Mouse (Mus musculus) heart, adult 2 months (tissue): Measurements from ENCODE around the gene Capn1. TPM values are rescaled to one million over a fixed set of nuclear protein-coding genes. Genes with fewer than 3 reads are reported as not detected.

Experiments used
- DNase-seq, 2 experiments: peaks; one replicate each; pipeline ENCODE4 v3.0.0; 2021
- H3K27ac ChIP-seq: fragments of 200-600 bp; 2 replicates; pipeline ENCODE4 v1.8.1; 2022
- H3K27me3 ChIP-seq: fragments of 200-500 bp; 2 replicates; pipeline ENCODE4 v1.6.1; 2012; ENCODE audit warnings: mild to moderate bottlenecking, low read length, inconsistent platforms, mixed read lengths; ENCODE audit not compliant: control insufficient read depth, insufficient read depth
- H3K36me3 ChIP-seq: fragments of 200-500 bp; 2 replicates; pipeline ENCODE4 v1.6.1; 2012; ENCODE audit warnings: low read length, inconsistent platforms; ENCODE audit not compliant: control insufficient read depth, insufficient read depth
- H3K4me1 ChIP-seq: fragments of 200-500 bp; 2 replicates; pipeline ENCODE4 v1.6.1; 2011; ENCODE audit warnings: low read length; ENCODE audit not compliant: control insufficient read depth, insufficient read depth
- H3K4me3 ChIP-seq: fragments of 200-600 bp; 2 replicates; pipeline ENCODE4 v1.8.1; 2022
- H3K79me2 ChIP-seq: fragments of 200-500 bp; replicated peaks from 2 replicates; pipeline ENCODE4 v1.6.1; 2012; ENCODE audit warnings: mild to moderate bottlenecking, inconsistent platforms, low read length, moderate library complexity, mixed read lengths; ENCODE audit not compliant: control insufficient read depth, insufficient read depth
- H3K9ac ChIP-seq: fragments of 200-500 bp; 2 replicates; pipeline ENCODE4 v1.6.1; 2012; ENCODE audit warnings: low read depth, mild to moderate bottlenecking, control low read depth, inconsistent platforms, low read length, mixed read lengths
- CTCF ChIP-seq: fragments of 200-600 bp; IDR thresholded peaks from 2 replicates; pipeline ENCODE4 v1.8.1; 2022; ENCODE audit warnings: antibody characterized with exemption, mild to moderate bottlenecking, moderate library complexity
- EP300 ChIP-seq: fragments of 200-500 bp; IDR thresholded peaks from 2 replicates; pipeline ENCODE4 v1.6.1; 2011; ENCODE audit warnings: low read depth, low read length, control low read depth; ENCODE audit not compliant: insufficient read depth
- POLR2A ChIP-seq: fragments of 200-500 bp; IDR thresholded peaks from 2 replicates; pipeline ENCODE4 v1.6.1; 2011; ENCODE audit warnings: mild to moderate bottlenecking, low read depth, low read length, control low read depth; ENCODE audit not compliant: insufficient read depth
- WGBS: fragments of 180-500 bp; shearing (Covaris S2); methylation state at CpG from one replicate; pipeline ENCODE4 v1.1.7; 2018; 5-methylcytosine and 5-hydroxymethylcytosine counted together
- intact Hi-C: fragments of 180-260 bp; cut with DNase I; formaldehyde crosslinking; loops from one replicate; pipeline ENCODE4 v1.15.1; 2025
- polyA plus RNA-seq: library from polyadenylated mRNA; depleted of rRNA; stranded (reverse); fragments of >200 nt; gene quantifications from 2 replicates; pipeline ENCODE4 v1.2.3, GENCODE M21; 2012
- total RNA-seq, 2 experiments: library from RNA; stranded (reverse); gene quantifications; 2 replicates each; pipeline ENCODE4 v1.2.3; 2021

Gene Capn1
- total and polyA plus RNA-seq, 3 experiments: 21.5 to 26.8 (median 26.4) TPM

DNA sequence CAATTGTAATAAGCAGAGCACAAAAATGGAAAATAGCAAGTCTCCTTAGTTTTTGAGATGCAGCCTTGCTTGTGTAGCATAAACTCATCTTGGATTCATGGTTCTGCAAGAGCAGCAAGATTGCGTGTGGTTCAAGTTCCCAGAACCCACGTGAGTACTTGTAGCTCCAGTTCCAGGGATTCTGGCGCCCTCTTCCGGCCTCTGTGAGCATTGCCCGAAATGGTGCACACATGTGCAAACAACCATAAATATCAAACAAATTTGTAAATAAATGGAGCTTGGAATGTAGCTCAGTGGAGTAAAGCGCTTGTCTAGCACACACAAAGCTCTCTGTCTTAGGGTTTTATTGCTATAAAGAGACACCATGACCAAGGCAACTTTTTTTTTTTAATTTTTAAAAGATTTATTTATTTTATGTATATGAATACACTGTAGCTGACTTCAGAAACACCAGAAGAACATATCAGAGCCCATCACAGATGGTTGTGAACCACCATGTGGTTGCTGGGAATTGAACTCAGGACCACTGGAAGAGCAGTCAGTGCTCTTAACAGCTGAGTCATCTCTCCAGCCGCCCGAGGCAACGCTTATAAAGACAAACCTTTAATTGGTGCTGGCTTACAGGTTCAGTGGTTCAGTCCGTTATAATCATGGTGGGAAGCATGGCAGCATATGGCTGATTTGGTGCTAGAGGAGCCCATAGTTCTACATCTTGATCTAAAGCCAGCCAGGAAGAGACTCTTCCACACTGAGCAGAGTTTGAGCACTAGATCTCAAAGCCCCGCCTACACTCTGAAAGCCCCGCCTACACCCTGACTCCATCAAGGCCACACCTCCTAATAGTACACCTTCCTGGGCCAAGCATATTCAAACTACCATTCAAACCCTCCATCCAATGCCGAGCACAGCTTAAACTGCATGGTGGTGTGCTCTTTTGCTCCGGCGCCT is 2.7 kb upstream of the Capn1 start:
- no peak overlapping the region for H3K9ac ChIP-seq
- DNase-seq: peak; percentile 82 to 88
- intact Hi-C loops: loop anchor here (1.0 to 2.0 kb wide), 2 partner anchors 53 to 232 kb away; no protein-coding TSS in a partner anchor
- 32% methylated on average over 15 of the region's 15 CpGs for WGBS
- H3K79me2 ChIP-seq: no peaks in the 10 kb centered on the region
- no peak overlapping the region for H3K4me3 ChIP-seq
- peaks cover 3% of the 10 kb centered on the region; the same call in 1 of the 2 replicates for H3K27me3 ChIP-seq
- H3K36me3 ChIP-seq: no peaks in the 10 kb centered on the region
- no peak overlapping the region for H3K27ac ChIP-seq
- TF ChIP-seq POLR2A (no peak), CTCF (peak; percentile 97), EP300 (peak; percentile 85)
- peaks cover 4% of the 10 kb centered on the region for H3K4me1 ChIP-seq

DNA sequence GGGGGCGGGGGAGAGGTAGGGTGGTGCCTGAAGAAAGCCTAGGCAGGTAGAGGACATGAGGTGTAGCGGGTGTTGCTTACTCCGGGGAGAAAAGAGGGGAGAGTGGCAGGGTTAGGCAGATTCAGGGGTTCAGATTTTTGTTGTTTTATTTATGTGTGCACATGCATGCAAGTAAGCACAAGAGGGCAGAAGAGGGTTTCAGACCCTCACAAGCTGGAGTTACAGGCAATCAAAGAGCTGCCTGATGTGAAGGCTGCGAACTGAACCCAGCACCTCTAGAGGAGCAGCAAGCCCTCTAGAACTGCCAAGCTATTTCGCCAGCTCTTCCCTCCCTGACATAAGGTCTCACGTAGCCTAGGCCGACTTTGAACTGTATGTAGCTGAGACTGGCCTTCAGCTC is 835 bp upstream of the Capn1 start:
- Histone ChIP-seq H3K36me3 (no peaks in the 10 kb centered on the region), H3K27me3 (no peaks in the 10 kb centered on the region), H3K27ac (no peak overlapping the region), H3K9ac (no peak overlapping the region), H3K79me2 (no peaks in the 10 kb centered on the region), H3K4me1 (peaks cover 4% of the 10 kb centered on the region), H3K4me3 (no peak overlapping the region)
- intact Hi-C loops: loop anchor here (2.0 kb wide), 1 partner anchor 26 kb away; no protein-coding TSS in a partner anchor
- DNase-seq: no peak
- no peak for TF ChIP-seq EP300
- TF ChIP-seq CTCF: peak; percentile 40
- WGBS: 70% methylated on average over 7 of the region's 7 CpGs

DNA sequence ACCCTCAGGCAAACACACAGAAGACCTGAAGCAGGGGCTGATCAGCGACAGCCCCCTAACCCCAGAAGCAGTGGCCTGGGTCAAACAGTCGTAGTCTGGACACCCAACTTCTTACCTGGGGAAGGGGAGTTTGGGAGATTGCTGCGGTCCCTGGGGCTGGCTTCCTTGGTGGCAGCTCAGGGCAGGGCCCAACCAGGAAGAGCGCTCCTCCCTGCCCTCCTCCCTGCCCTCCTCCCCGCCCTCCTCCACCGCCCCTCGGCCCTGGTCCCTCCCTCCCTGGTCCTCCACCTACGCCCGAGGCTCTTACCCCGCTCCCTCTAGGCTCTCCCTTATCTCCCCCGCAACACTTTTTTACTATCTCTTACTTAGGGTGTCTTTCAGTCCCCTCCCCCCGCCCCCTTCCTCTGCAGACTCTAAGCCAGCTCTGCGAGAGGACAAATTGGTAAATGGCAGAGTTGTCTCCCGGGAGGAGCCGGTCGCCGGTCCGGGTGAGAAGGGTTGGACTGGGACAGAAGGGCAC is 646 bp downstream of the Capn1 start:
- Histone ChIP-seq H3K4me1 (peaks cover 4% of the 10 kb centered on the region), H3K27me3 (no peaks in the 10 kb centered on the region), H3K9ac (peak overlapping the region; percentile 77), H3K79me2 (no peaks in the 10 kb centered on the region), H3K36me3 (no peaks in the 10 kb centered on the region), H3K4me3 (peak overlapping the region; percentile 77), H3K27ac (peak overlapping the region; percentile 88)
- DNase-seq: peak; percentile 70 to 73
- intact Hi-C loops: loop anchor here (2.0 kb wide), 1 partner anchor 92 kb away; no protein-coding TSS in a partner anchor
- under 1% methylated on average over 15 of the region's 18 CpGs for WGBS
- no peak for TF ChIP-seq CTCF
- no peak; the same call in 1 of the 2 replicates for TF ChIP-seq EP300
- TF ChIP-seq POLR2A: peak; percentile 63; the same call in 1 of the 2 replicates

DNA sequence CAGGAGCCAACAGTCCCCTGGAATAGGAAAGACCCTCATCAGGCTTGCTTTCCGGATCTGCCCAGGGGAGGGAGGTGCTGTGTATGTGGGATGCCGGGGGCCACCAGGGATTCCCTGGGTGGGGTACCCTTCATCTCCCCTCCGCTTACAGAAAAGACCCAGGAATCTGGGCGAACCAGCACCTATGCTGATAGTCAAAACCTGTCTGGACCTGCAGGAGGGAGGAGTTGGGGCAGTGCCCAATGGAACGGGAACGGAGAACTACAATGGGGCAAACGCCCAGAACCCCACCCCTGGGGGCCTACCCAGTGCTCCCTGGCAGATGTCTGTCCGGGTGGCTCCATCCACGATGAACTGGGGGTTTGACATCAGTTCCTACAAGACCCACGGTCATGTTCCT is 2.0 kb downstream of the Capn1 start:
- Histone ChIP-seq H3K27me3 (no peaks in the 10 kb centered on the region), H3K79me2 (no peaks in the 10 kb centered on the region), H3K36me3 (no peaks in the 10 kb centered on the region), H3K4me3 (no peak overlapping the region), H3K27ac (no peak overlapping the region), H3K4me1 (peaks cover 4% of the 10 kb centered on the region), H3K9ac (no peak overlapping the region)
- no peak for DNase-seq
- WGBS: 92% methylated on average over 10 of the region's 10 CpGs
- TF ChIP-seq CTCF: no peak
- no peak for TF ChIP-seq EP300
- no peak for TF ChIP-seq POLR2A
- intact Hi-C loops: loop anchor here (2.0 kb wide), 1 partner anchor 91 kb away; no protein-coding TSS in a partner anchor

DNA sequence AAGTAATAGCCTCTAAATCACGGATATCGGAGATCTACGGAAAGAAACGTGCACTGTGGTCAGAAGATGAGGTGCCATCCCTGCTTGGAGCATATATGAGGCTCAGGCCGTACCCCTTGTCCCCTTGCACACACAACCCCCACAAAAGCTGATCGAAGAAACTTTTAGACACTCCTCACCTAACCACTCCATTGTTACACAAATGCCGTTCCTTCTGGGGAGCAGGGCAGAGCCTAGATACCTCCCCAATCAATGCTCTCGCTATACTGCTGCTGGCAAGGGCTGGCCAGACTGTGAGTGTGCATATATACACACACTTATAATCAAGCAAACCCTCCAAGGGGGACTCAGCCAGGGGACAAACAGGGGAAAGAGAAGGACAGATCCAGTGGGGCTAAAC is 6.6 kb downstream of the Capn1 start:
- 89% methylated on average over 8 of the region's 8 CpGs for WGBS
- H3K36me3 ChIP-seq: no peaks in the 10 kb centered on the region
- intact Hi-C loops: no loop called here

DNA sequence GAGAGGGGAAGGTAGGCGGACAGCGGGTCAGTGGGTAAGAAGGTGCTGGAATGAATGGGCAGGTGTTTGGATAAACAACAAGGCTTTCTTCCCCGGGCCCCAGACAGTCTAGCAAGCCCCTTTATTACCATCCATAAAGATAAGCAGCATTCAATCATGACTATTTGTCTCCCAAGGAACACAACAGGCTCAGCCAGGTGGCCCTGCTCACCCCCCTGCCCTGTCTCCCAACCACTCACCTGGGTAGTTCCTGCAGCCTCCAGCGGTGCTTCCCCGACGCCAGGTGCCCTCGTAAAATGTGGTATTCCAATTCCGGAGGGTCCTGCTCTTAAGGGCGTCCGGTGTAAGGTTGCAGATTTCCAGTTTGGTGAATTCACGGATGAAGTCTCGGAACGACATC is 8.7 kb downstream of the Capn1 start:
- intact Hi-C loops: no loop called here
- no peak for TF ChIP-seq CTCF
- TF ChIP-seq EP300: no peak
- TF ChIP-seq POLR2A: no peak

More for the DNA sequence above, 6.6 kb downstream of the Capn1 start:
- TF ChIP-seq POLR2A: no peak
- no peak for TF ChIP-seq CTCF
- no peak for TF ChIP-seq EP300
- H3K4me1 ChIP-seq: no peaks in the 10 kb centered on the region
- H3K79me2 ChIP-seq: no peaks in the 10 kb centered on the region
- H3K4me3 ChIP-seq: no peak overlapping the region
- H3K27ac ChIP-seq: no peak overlapping the region
- no peaks in the 10 kb centered on the region for H3K27me3 ChIP-seq
- DNase-seq: no peak
- H3K9ac ChIP-seq: no peak overlapping the region

More for the DNA sequence above, 8.7 kb downstream of the Capn1 start:
- 91% methylated on average over 13 of the region's 13 CpGs for WGBS
- Histone ChIP-seq H3K4me3 (no peak overlapping the region), H3K4me1 (no peaks in the 10 kb centered on the region), H3K9ac (no peak overlapping the region), H3K27ac (no peak overlapping the region), H3K36me3 (no peaks in the 10 kb centered on the region), H3K27me3 (no peaks in the 10 kb centered on the region), H3K79me2 (no peaks in the 10 kb centered on the region)
- no peak for DNase-seq
